ENCODE assay signal across 19 mouse cellular contexts in genomic region chr2:91363272-91363671, GRCm38 (mm10).
"Had no signal": no experiment of that assay in that cellular context is flagged by ENCODE, and none has a peak within 500 bp of the region (broad histone marks: within the 10 kb centered on the region; RNA-seq: fewer than 3 reads in every experiment).

No protein-coding gene starts in this region.

- H3K4me1 ChIP-seq: liver, embryonic 15.5 days; midbrain, embryonic 12.5 days; neural tube, embryonic 12.5 days had no signal

- DNase-seq: liver, postnatal 0 days; lung, adult 2 months; lung, postnatal 14 days; lung, postnatal 36 days; midbrain, embryonic 14.5 days; right cerebral cortex, postnatal 25 days; right cerebral cortex, postnatal 4 days; thymus, adult 2 months; thymus, postnatal 25 days; thymus, postnatal 4 days had no signal

- H3K36me3 ChIP-seq: liver, embryonic 15.5 days; lung, embryonic 15.5 days; midbrain, embryonic 12.5 days; neural tube, embryonic 12.5 days; stomach, embryonic 15.5 days had no signal

- ATAC-seq: liver, postnatal 0 days; lung, postnatal 0 days had no signal

- H3K4me3 ChIP-seq: liver, embryonic 15.5 days; lung, embryonic 15.5 days; megakaryocyte, embryonic 14.5 days; midbrain, embryonic 12.5 days; neural tube, embryonic 12.5 days; stomach, embryonic 15.5 days had no signal

- H3K4me2 ChIP-seq: liver, embryonic 15.5 days; lung, embryonic 15.5 days; midbrain, embryonic 12.5 days; neural tube, embryonic 12.5 days; stomach, embryonic 15.5 days had no signal

- H3K9me3 ChIP-seq: liver, embryonic 15.5 days; lung, embryonic 15.5 days; midbrain, embryonic 12.5 days; neural tube, embryonic 12.5 days; stomach, embryonic 15.5 days had no signal

- H3K9ac ChIP-seq: liver, embryonic 15.5 days; liver, postnatal 0 days; lung, embryonic 15.5 days; midbrain, embryonic 12.5 days; neural tube, embryonic 12.5 days; stomach, embryonic 15.5 days had no signal

- H3K27me3 ChIP-seq: liver, embryonic 15.5 days; lung, embryonic 15.5 days; midbrain, embryonic 12.5 days; neural tube, embryonic 12.5 days; stomach, embryonic 15.5 days had no signal

- H3K27ac ChIP-seq: liver, embryonic 15.5 days; lung, embryonic 15.5 days; macrophage; midbrain, embryonic 12.5 days; neural tube, embryonic 12.5 days; stomach, embryonic 15.5 days; stomach, postnatal 0 days had no signal
